Mouse (Mus musculus) megakaryocyte, embryonic 14.5 days (primary cell): ENCODE measurements around the gene Stra8.

Experiments
- FLI1 ChIP-seq: IDR thresholded peaks from 2 replicates; pipeline ENCODE4 v1.6.1; 2012; ENCODE audit warnings: low read length, inconsistent platforms, mixed read lengths
- GATA1 ChIP-seq: IDR thresholded peaks from 3 replicates; pipeline ENCODE4 v1.6.1; 2012; ENCODE audit warnings: mixed read lengths, low read length, inconsistent platforms, borderline replicate concordance

GRCm38 (mm10) chr6:34927156-34927555 lies 7.2 kb downstream of the Stra8 start:
- TF ChIP-seq GATA1 (no peak), FLI1 (no peak)
